Comparison of ENCODE assay signal across 9 mouse cellular contexts in genomic region chr5:110101716-110102347, GRCm38 (mm10). TPM values are rescaled to one million over a fixed set of nuclear protein-coding genes. Genes with fewer than 3 reads are reported as not detected.
DNase-seq lines count a peak whose midpoint lies in the region; ATAC-seq and TF ChIP-seq lines count a peak whose summit lies in the region.
"Had no signal": no experiment of that assay in that cellular context is flagged by ENCODE, and none has a peak within 500 bp of the region (broad histone marks: within the 10 kb centered on the region; RNA-seq: fewer than 3 reads in every experiment).

No protein-coding gene starts in this region.

- H3K27ac ChIP-seq in forebrain, postnatal 0 days (ENCODE audit: low read depth, low read length) = no peak overlapping the region
- H3K27ac ChIP-seq in limb, embryonic 11.5 days (replicated peaks; ENCODE audit: low read depth, low read length) = no peak overlapping the region
- no peak overlapping the region for H3K27ac ChIP-seq in midbrain, embryonic 16.5 days (ENCODE audit: low read length)

- no peaks in the 10 kb centered on the region for H3K9me3 ChIP-seq in forebrain, postnatal 0 days (ENCODE audit: low read length)
- no peaks in the 10 kb centered on the region for H3K9me3 ChIP-seq in limb, embryonic 11.5 days (ENCODE audit: control insufficient read depth, low read length)
- H3K9me3 ChIP-seq in midbrain, embryonic 16.5 days (replicated peaks; ENCODE audit: control insufficient read depth, low read length, poor library complexity, severe bottlenecking) = no peaks in the 10 kb centered on the region

- 23% methylated on average over 34 of the region's 34 CpGs for WGBS in forebrain, postnatal 0 days
- WGBS in limb, embryonic 11.5 days = 18% methylated on average over 34 of the region's 34 CpGs
- WGBS in midbrain, embryonic 16.5 days = 21% methylated on average over 34 of the region's 34 CpGs

- TF ChIP-seq CTCF in forebrain, postnatal 0 days (IDR thresholded peaks at IDR 0.05; ENCODE audit: low read depth) = no peak

- H3K4me1 ChIP-seq in forebrain, postnatal 0 days (ENCODE audit: insufficient read depth) = peaks cover 11% of the 10 kb centered on the region
- H3K4me1 ChIP-seq in limb, embryonic 11.5 days (ENCODE audit: control insufficient read depth, insufficient read depth, low read length) = peaks cover 14% of the 10 kb centered on the region
- H3K4me1 ChIP-seq in midbrain, embryonic 16.5 days (ENCODE audit: control insufficient read depth, insufficient read depth, low read length) = peaks cover 19% of the 10 kb centered on the region

- no peaks in the 10 kb centered on the region for H3K27me3 ChIP-seq in forebrain, postnatal 0 days (ENCODE audit: insufficient read depth, low read length)
- no peaks in the 10 kb centered on the region for H3K27me3 ChIP-seq in limb, embryonic 11.5 days (ENCODE audit: control insufficient read depth, insufficient read depth, low read length)
- no peaks in the 10 kb centered on the region for H3K27me3 ChIP-seq in midbrain, embryonic 16.5 days (ENCODE audit: control insufficient read depth, insufficient read depth, low read depth, low read length)

- DNase-seq in heart, adult 11 months = peak; percentile 95
- DNase-seq in heart, adult 9 months (ENCODE audit: low spot score in 2 of 2) = no peak
- peak; percentile 85 for DNase-seq in cerebellum, adult 11-12 months
- DNase-seq in forebrain, postnatal 0 days = peak; percentile 73
- peak; percentile 55 for DNase-seq in kidney, adult 11 months
- peak; percentile 38 for DNase-seq in limb, embryonic 11.5 days (ENCODE audit: low spot score)
- peak; percentile 61 for DNase-seq in telencephalon, adult 2 months (ENCODE audit: low read depth, low spot score)

- H3K36me3 ChIP-seq in forebrain, postnatal 0 days (ENCODE audit: insufficient read depth) = peaks cover 38% of the 10 kb centered on the region
- peaks cover 29% of the 10 kb centered on the region for H3K36me3 ChIP-seq in limb, embryonic 11.5 days (ENCODE audit: control insufficient read depth, insufficient read depth, low read length)
- peaks cover 32% of the 10 kb centered on the region for H3K36me3 ChIP-seq in midbrain, embryonic 16.5 days (ENCODE audit: control insufficient read depth, insufficient read depth, low read length)

- H3K4me2 ChIP-seq in forebrain, postnatal 0 days (ENCODE audit: low read depth) = peak overlapping the region; percentile 80
- peak overlapping the region; percentile 58 for H3K4me2 ChIP-seq in limb, embryonic 11.5 days (ENCODE audit: low read depth, severe bottlenecking)
- peak overlapping the region; percentile 72 for H3K4me2 ChIP-seq in midbrain, embryonic 16.5 days (ENCODE audit: low read length)

- ATAC-seq in forebrain, postnatal 0 days = peak; percentile 56
- ATAC-seq in limb, embryonic 11.5 days (ENCODE audit: insufficient number of reproducible peaks, low FRiP score, low TSS enrichment, low read depth) = peak; percentile 8; the same call in 1 of the 2 replicates
- ATAC-seq in midbrain, embryonic 16.5 days = peak; percentile 71

- peak overlapping the region; percentile 53 for H3K9ac ChIP-seq in forebrain, postnatal 0 days
- H3K9ac ChIP-seq in limb, embryonic 11.5 days (ENCODE audit: low read length) = 0 out of 2 replicates have a peak overlapping the region, but pooled peaks have one; percentile 17
- H3K9ac ChIP-seq in midbrain, embryonic 16.5 days (ENCODE audit: low read depth, low read length) = peak overlapping the region; percentile 62

- peak overlapping the region; percentile 39 for H3K4me3 ChIP-seq in forebrain, postnatal 0 days (ENCODE audit: low read depth, low read length)
- H3K4me3 ChIP-seq in limb, embryonic 11.5 days (ENCODE audit: low read depth, low read length) = peak overlapping the region; percentile 22
- peak overlapping the region; percentile 47 for H3K4me3 ChIP-seq in midbrain, embryonic 16.5 days (ENCODE audit: low read depth, low read length)

RNA-seq across cellular contexts. Expression of gene Plcxd1, which starts 2.1 kb away (rescaled TPM):
- 7.9 and 8.7 TPM in 2 replicates for total RNA-seq in forebrain, postnatal 0 days (2014; rRNA removed)
- 2.9 and 4.7 TPM in 2 replicates for polyA plus RNA-seq in forebrain, postnatal 0 days (2015; fragmentation: Nextera tagmentation; extraction: Ambion mirVana)
- polyA plus RNA-seq in limb, embryonic 11.5 days (2014; fragmentation: Nextera tagmentation; extraction: Ambion mirVana) = 0.57 and 0.75 TPM in 2 replicates
- polyA plus RNA-seq in midbrain, embryonic 16.5 days (2015; fragmentation: Nextera tagmentation; extraction: Ambion mirVana) = 8.0 and 9.2 TPM in 2 replicates
- polyA plus RNA-seq: G1E had no signal

RNA-seq across cellular contexts. Expression of gene Gtpbp6, which starts 6.2 kb away (rescaled TPM):
- 99.2 and 103 TPM in 2 replicates for total RNA-seq in forebrain, postnatal 0 days (2014; rRNA removed)
- 62.6 TPM in 2 replicates for polyA plus RNA-seq in forebrain, postnatal 0 days (2015; fragmentation: Nextera tagmentation; extraction: Ambion mirVana)
- polyA plus RNA-seq in limb, embryonic 11.5 days (2014; fragmentation: Nextera tagmentation; extraction: Ambion mirVana) = 27.4 and 29.7 TPM in 2 replicates
- 61.5 and 69.2 TPM in 2 replicates for polyA plus RNA-seq in midbrain, embryonic 16.5 days (2015; fragmentation: Nextera tagmentation; extraction: Ambion mirVana)

RNA-seq across cellular contexts. Expression of gene Gm35315, which starts 7.6 kb away (rescaled TPM):
- total RNA-seq in forebrain, postnatal 0 days (2014; rRNA removed) = 0.23 and 0.48 TPM in 2 replicates
- polyA plus RNA-seq in forebrain, postnatal 0 days (2015; fragmentation: Nextera tagmentation; extraction: Ambion mirVana) = 0.36 and 0.68 TPM in 2 replicates
- polyA plus RNA-seq in limb, embryonic 11.5 days (2014; fragmentation: Nextera tagmentation; extraction: Ambion mirVana) = 0.64 and 1.6 TPM in 2 replicates
- polyA plus RNA-seq in midbrain, embryonic 16.5 days (2015; fragmentation: Nextera tagmentation; extraction: Ambion mirVana) = 0.88 and 1.0 TPM in 2 replicates

RNA-seq across cellular contexts. Expression of gene Zfp605, which starts 8.1 kb away (rescaled TPM):
- total RNA-seq in forebrain, postnatal 0 days (2014; rRNA removed) = 20.4 and 22.3 TPM in 2 replicates
- polyA plus RNA-seq in forebrain, postnatal 0 days (2015; fragmentation: Nextera tagmentation; extraction: Ambion mirVana) = 13.0 and 16.9 TPM in 2 replicates
- polyA plus RNA-seq in limb, embryonic 11.5 days (2014; fragmentation: Nextera tagmentation; extraction: Ambion mirVana) = 4.1 and 4.2 TPM in 2 replicates
- 15.3 and 17.6 TPM in 2 replicates for polyA plus RNA-seq in midbrain, embryonic 16.5 days (2015; fragmentation: Nextera tagmentation; extraction: Ambion mirVana)

RNA-seq across cellular contexts. Expression of gene Gm17655, which starts 29.5 kb away (rescaled TPM):
- 0.62 and 1.7 TPM in 2 replicates for total RNA-seq in forebrain, postnatal 0 days (2014; rRNA removed)
- 0.68 and 0.91 TPM in 2 replicates for polyA plus RNA-seq in forebrain, postnatal 0 days (2015; fragmentation: Nextera tagmentation; extraction: Ambion mirVana)
- polyA plus RNA-seq in limb, embryonic 11.5 days (2014; fragmentation: Nextera tagmentation; extraction: Ambion mirVana) = 3.7 and 8.3 TPM in 2 replicates
- polyA plus RNA-seq in midbrain, embryonic 16.5 days (2015; fragmentation: Nextera tagmentation; extraction: Ambion mirVana) = 4.7 and 8.9 TPM in 2 replicates

Comparison
In these comparisons a context has a peak if more than half of its experiments do, and no peak if none do; other contexts are left out.
1. DNase-seq: peak in heart, adult 11 months (single experiment), cerebellum, adult 11-12 months (single experiment), forebrain, postnatal 0 days (single experiment), kidney, adult 11 months (single experiment), limb, embryonic 11.5 days (single experiment) and telencephalon, adult 2 months (single experiment); none in heart, adult 9 months (0 of 2).
2. ATAC-seq: peak in every context shown above with its lines; median percentile 71 in midbrain, embryonic 16.5 days; 56 in forebrain, postnatal 0 days; 8 in limb, embryonic 11.5 days.
3. Peak in every context shown above with its lines, with median percentiles within 50 percentile points of each other: H3K4me2 ChIP-seq, H3K4me3 ChIP-seq and H3K9ac ChIP-seq.